Mouse (Mus musculus) heart, postnatal 0 days (tissue): Measurements from ENCODE around the gene Arhgef28.

Source experiments
- CTCF ChIP-seq: IDR thresholded peaks from 2 replicates; pipeline ENCODE4 v1.5.1; 2016; ENCODE audit warnings: antibody characterized with exemption, control low read depth, low read depth
- EP300 ChIP-seq: IDR thresholded peaks from 2 replicates; pipeline ENCODE4 v1.6.1; 2016; ENCODE audit warnings: antibody characterized with exemption, low read depth

DNA sequence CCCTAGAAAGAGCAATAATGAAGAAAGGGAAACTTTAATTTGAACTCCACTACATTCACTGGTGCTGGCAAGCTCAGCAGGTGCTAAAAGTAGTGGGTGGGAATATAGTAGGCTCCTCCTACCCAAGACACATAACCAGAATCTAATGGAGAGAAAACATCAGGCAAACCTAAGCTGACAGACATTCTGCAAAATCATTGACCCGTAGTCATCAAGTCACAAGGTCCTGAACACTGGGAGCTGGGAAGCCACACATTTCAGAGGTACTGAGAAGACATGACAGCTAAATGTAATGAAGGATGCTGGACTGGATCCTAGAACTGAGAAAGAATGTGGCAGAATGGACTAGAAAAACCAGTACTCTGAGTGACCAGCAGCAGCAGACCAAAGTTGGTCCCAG, 24.3 kb upstream of the Arhgef28 start:
- TF ChIP-seq EP300 = no peak
- no peak for TF ChIP-seq CTCF
